Mouse (Mus musculus) lung, adult 2 months (tissue): ENCODE measurements around the gene Sirt1.

Experiments used
- CTCF ChIP-seq: fragments of 200-500 bp; IDR thresholded peaks from 2 replicates; pipeline ENCODE4 v1.5.1; 2011; ENCODE audit warnings: mild to moderate bottlenecking, low read length, control low read depth; ENCODE audit not compliant: insufficient read depth
- POLR2A ChIP-seq: fragments of 200-500 bp; IDR thresholded peaks from 2 replicates; pipeline ENCODE4 v1.6.1; 2011; ENCODE audit warnings: low read depth, mild to moderate bottlenecking, control low read depth, low read length, borderline replicate concordance; ENCODE audit errors: extremely low read depth

DNA sequence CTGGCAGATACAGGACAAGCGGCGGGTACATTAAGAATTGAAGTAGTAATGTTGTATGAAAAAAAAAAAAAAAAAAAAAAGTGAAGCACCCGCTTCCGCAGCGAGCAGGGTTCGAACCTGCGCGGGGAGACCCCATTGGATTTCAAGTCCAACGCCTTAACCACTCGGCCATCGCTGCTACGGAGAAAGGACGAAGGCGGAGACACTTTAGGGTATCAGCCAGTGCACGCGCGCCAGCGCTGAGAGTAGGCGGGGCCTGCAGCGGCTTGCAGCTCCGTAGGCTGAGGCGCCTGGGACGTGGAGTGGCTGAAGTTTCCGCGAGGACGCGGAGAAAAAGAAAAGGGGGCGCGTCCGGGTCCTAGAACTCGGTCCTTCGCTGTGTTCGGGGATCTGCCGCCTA lies 47.9 kb upstream of the Sirt1 start:
- TF ChIP-seq CTCF: no peak
- TF ChIP-seq POLR2A: peak; percentile 25; the same call in 1 of the 2 replicates
